Mouse (Mus musculus) heart, embryonic 16.5 days (tissue): ENCODE measurements around the gene Rogdi. TPM values are rescaled to one million over a fixed set of nuclear protein-coding genes. Genes with fewer than 3 reads are reported as not detected.
A peak's percentile ranks its signal among the peaks of the same experiment; 100 is the strongest.

Experiments
- ATAC-seq: fragments of 200-750 bp; cut with Nextera tagmentation; replicated peaks from 2 replicates; pipeline ENCODE4 v1.8.0; 2017; ENCODE audit warnings: moderate number of reproducible peaks; ENCODE audit not compliant: insufficient read depth, low FRiP score; ENCODE audit errors: extremely low read depth
- H3K27ac ChIP-seq: fragments of 300-500 bp; sonication (generic); 2 replicates; pipeline ENCODE4 v1.5.1; 2014; ENCODE audit warnings: mild to moderate bottlenecking, low read length, control low read depth, moderate library complexity
- H3K27me3 ChIP-seq: fragments of 300-500 bp; sonication (generic); 2 replicates; pipeline ENCODE4 v1.6.1; 2014; ENCODE audit warnings: low read length, mixed read lengths; ENCODE audit not compliant: control insufficient read depth, insufficient read depth
- H3K36me3 ChIP-seq: fragments of 300-500 bp; sonication (generic); 2 replicates; pipeline ENCODE4 v1.6.1; 2014; ENCODE audit not compliant: control insufficient read depth, insufficient read depth
- H3K4me1 ChIP-seq: fragments of 300-500 bp; sonication (generic); 2 replicates; pipeline ENCODE4 v1.6.1; 2014; ENCODE audit warnings: low read length, mixed read lengths; ENCODE audit not compliant: control insufficient read depth, insufficient read depth
- H3K4me2 ChIP-seq: fragments of 300-500 bp; sonication (generic); 2 replicates; pipeline ENCODE4 v1.6.1; 2014; ENCODE audit warnings: low read depth, mild to moderate bottlenecking, control low read depth, low read length
- H3K4me3 ChIP-seq: fragments of 300-500 bp; sonication (generic); 2 replicates; pipeline ENCODE4 v1.5.1; 2014; ENCODE audit warnings: mild to moderate bottlenecking, control low read depth, low read length
- H3K9ac ChIP-seq: fragments of 300-500 bp; sonication (generic); 2 replicates; pipeline ENCODE4 v1.6.1; 2014; ENCODE audit warnings: low read length, control low read depth
- H3K9me3 ChIP-seq: fragments of 300-500 bp; sonication (generic); replicated peaks from 2 replicates; pipeline ENCODE4 v1.6.1; 2016; ENCODE audit warnings: low read length; ENCODE audit not compliant: control insufficient read depth
- WGBS: fragments of 180-500 bp; shearing (Covaris S2); extraction: QIAGEN DNeasy Blood & Tissue Kit; methylation state at CpG from one replicate; pipeline ENCODE4 v1.1.7; 2014; 5-methylcytosine and 5-hydroxymethylcytosine counted together
- polyA plus RNA-seq: library from polyadenylated mRNA; unstranded; fragments of >200 nt; fragmentation: Nextera tagmentation; extraction: Ambion mirVana; gene quantifications from 2 replicates; pipeline ENCODE4 v1.2.1, GENCODE M21; 2015

Gene Rogdi
- polyA plus RNA-seq, 1 experiment from 2014 or later = 55.1 TPM

GRCm38 (mm10) chr16:5000611-5001010, 12.7 kb downstream of the Rogdi start:
- no peak for ATAC-seq
- WGBS = 67% methylated on average over 3 of the region's 3 CpGs
- no peaks in the 10 kb centered on the region for H3K27me3 ChIP-seq
- no peak overlapping the region for H3K9ac ChIP-seq
- no peak overlapping the region for H3K4me2 ChIP-seq
- no peak overlapping the region for H3K4me3 ChIP-seq
- H3K4me1 ChIP-seq = no peaks in the 10 kb centered on the region; the same call in 1 of the 2 replicates
- no peak overlapping the region for H3K27ac ChIP-seq
- no peaks in the 10 kb centered on the region for H3K9me3 ChIP-seq
- no peaks in the 10 kb centered on the region for H3K36me3 ChIP-seq

- Histone ChIP-seq H3K4me3 (no peak overlapping the region), H3K27ac (no peak overlapping the region), H3K4me1 (no peaks in the 10 kb centered on the region; the same call in 1 of the 2 replicates), H3K9ac (no peak overlapping the region), H3K36me3 (no peaks in the 10 kb centered on the region), H3K27me3 (no peaks in the 10 kb centered on the region), H3K9me3 (no peaks in the 10 kb centered on the region), H3K4me2 (no peak overlapping the region)
- no peak for ATAC-seq
- 69% methylated on average over 1 of the region's 1 CpGs for WGBS
Observed at GRCm38 (mm10) chr16:4998984-4999383, 14.4 kb downstream of the Rogdi start.

GRCm38 (mm10) chr16:4997553-4997952, 15.8 kb downstream of the Rogdi start, which contains the start of gene Sept12:
Sept12 (minus strand) TSS chr16:4997852.
- Histone ChIP-seq H3K4me2 (no peak within 1 kb of the TSS), H3K27ac (no peak within 1 kb of the TSS), H3K9me3 (no peaks in the 10 kb centered on the region), H3K9ac (no peak within 1 kb of the TSS), H3K27me3 (no peaks in the 10 kb centered on the region), H3K4me1 (no peaks in the 10 kb centered on the region; the same call in 1 of the 2 replicates), H3K4me3 (no peak within 1 kb of the TSS), H3K36me3 (no peaks in the 10 kb centered on the region)
- ATAC-seq = no peak
- WGBS = 33% methylated on average over 3 of the region's 3 CpGs

- Histone ChIP-seq H3K27me3 (no peaks in the 10 kb centered on the region), H3K4me3 (no peak overlapping the region), H3K4me2 (no peak overlapping the region), H3K4me1 (no peaks in the 10 kb centered on the region; the same call in 1 of the 2 replicates), H3K36me3 (no peaks in the 10 kb centered on the region), H3K27ac (no peak overlapping the region), H3K9me3 (no peaks in the 10 kb centered on the region), H3K9ac (no peak overlapping the region)
- ATAC-seq = no peak
- 62% methylated on average over 4 of the region's 4 CpGs for WGBS
Observed at GRCm38 (mm10) chr16:4993276-4993675, 20.1 kb downstream of the Rogdi start.

GRCm38 (mm10) chr16:4984717-4985116, 28.6 kb downstream of the Rogdi start:
- no peaks in the 10 kb centered on the region for H3K4me1 ChIP-seq
- H3K4me2 ChIP-seq = no peak overlapping the region
- 90% methylated on average over 12 of the region's 12 CpGs for WGBS

GRCm38 (mm10) chr16:4979755-4980380, 33.5 kb downstream of the Rogdi start:
- Histone ChIP-seq H3K27me3 (no peaks in the 10 kb centered on the region), H3K4me3 (no peak overlapping the region), H3K4me2 (no peak overlapping the region), H3K4me1 (peaks cover 11% of the 10 kb centered on the region), H3K27ac (no peak overlapping the region), H3K9ac (no peak overlapping the region), H3K9me3 (no peaks in the 10 kb centered on the region), H3K36me3 (no peaks in the 10 kb centered on the region)
- 72% methylated on average over 4 of the region's 4 CpGs for WGBS
- ATAC-seq = no peak

More at GRCm38 (mm10) chr16:4984717-4985116, 28.6 kb downstream of the Rogdi start:
- Histone ChIP-seq H3K9me3 (no peaks in the 10 kb centered on the region), H3K4me3 (no peak overlapping the region), H3K27ac (no peak overlapping the region), H3K27me3 (no peaks in the 10 kb centered on the region), H3K9ac (no peak overlapping the region), H3K36me3 (no peaks in the 10 kb centered on the region)
- no peak for ATAC-seq

GRCm38 (mm10) chr16:4978275-4979051, 34.9 kb downstream of the Rogdi start:
- Histone ChIP-seq H3K27ac (peak overlapping the region; percentile 83), H3K4me3 (no peak overlapping the region), H3K27me3 (no peaks in the 10 kb centered on the region), H3K9ac (no peak overlapping the region), H3K4me1 (peaks cover 11% of the 10 kb centered on the region), H3K36me3 (no peaks in the 10 kb centered on the region), H3K9me3 (no peaks in the 10 kb centered on the region), H3K4me2 (peak overlapping the region; percentile 11; the same call in 1 of the 2 replicates)
- 32% methylated on average over 5 of the region's 5 CpGs for WGBS
- peak; percentile 82 for ATAC-seq

- no peak for ATAC-seq
- H3K27ac ChIP-seq = no peak overlapping the region
- H3K4me1 ChIP-seq = peaks cover 17% of the 10 kb centered on the region
- H3K36me3 ChIP-seq = no peaks in the 10 kb centered on the region
- H3K4me2 ChIP-seq = no peak overlapping the region
- H3K9me3 ChIP-seq = no peaks in the 10 kb centered on the region
- H3K27me3 ChIP-seq = no peaks in the 10 kb centered on the region
- WGBS = 56% methylated on average over 2 of the region's 2 CpGs
- no peak overlapping the region for H3K9ac ChIP-seq
- no peak overlapping the region for H3K4me3 ChIP-seq
Observed at GRCm38 (mm10) chr16:4976180-4976579, 37.2 kb downstream of the Rogdi start.

GRCm38 (mm10) chr16:4974521-4974920, 38.8 kb downstream of the Rogdi start:
- WGBS = 82% methylated on average over 5 of the region's 5 CpGs
- Histone ChIP-seq H3K9ac (no peak overlapping the region), H3K36me3 (no peaks in the 10 kb centered on the region), H3K4me1 (peaks cover 17% of the 10 kb centered on the region), H3K4me3 (no peak overlapping the region), H3K9me3 (no peaks in the 10 kb centered on the region), H3K4me2 (no peak overlapping the region), H3K27ac (no peak overlapping the region), H3K27me3 (no peaks in the 10 kb centered on the region)
- ATAC-seq = no peak
